Mouse (Mus musculus) liver, embryonic 14.5 days (tissue): Measurements from ENCODE around the gene Prox2.

Experiments used
- CTCF ChIP-seq: IDR thresholded peaks from 2 replicates; pipeline ENCODE4 v1.5.1; 2016; ENCODE audit warnings: antibody characterized with exemption, low read depth, control low read depth
- EP300 ChIP-seq: IDR thresholded peaks from 2 replicates; pipeline ENCODE4 v1.6.1; 2016; ENCODE audit warnings: antibody characterized with exemption, low read depth

- TF ChIP-seq CTCF (no peak), EP300 (no peak)
Observed at GRCm38 (mm10) chr12:85084257-85084656, 26.3 kb downstream of the Prox2 start.
